Mouse (Mus musculus): ENCODE measurements around the gene Duxbl2. TPM values are rescaled to one million over a fixed set of nuclear protein-coding genes. Genes with fewer than 3 reads are reported as not detected.
"Not testable (repeated sequence)": the region's sequence is repeated elsewhere in the genome, so short reads cannot be mapped to it uniquely, and the experiment has no call there.

The Duxbl2 gene
- 11.2 and 35.4 TPM in 2 replicates for polyA plus RNA-seq (2011; ENCODE audit: insufficient read depth, insufficient read length, low read depth, missing spikeins)

DNA sequence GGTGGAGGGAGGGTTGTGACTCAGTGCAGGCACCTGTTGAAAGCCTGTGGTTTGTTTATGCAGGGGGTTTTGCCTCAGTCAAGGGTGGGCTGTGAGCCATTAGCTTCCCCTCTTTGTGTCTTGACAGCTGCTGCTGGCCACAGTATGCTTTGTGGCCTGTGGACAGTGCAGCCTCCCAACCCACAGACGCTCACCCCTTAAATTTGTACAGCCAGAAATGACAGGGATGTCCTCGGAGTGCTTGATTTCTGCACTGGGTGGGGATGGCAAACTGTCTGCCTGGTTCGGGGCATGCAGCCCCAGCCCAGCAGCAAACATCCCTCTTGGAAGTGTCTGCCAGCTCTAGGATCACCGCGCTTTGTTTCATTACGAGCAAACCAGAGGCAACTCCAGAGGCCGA lies at the start of gene Duxbl2:
Gene Duxbl2, plus strand, starts transcription at position 200 of the 400 bp plus-strand sequence.
- not testable (repeated sequence) for H3K9ac ChIP-seq (ENCODE audit: low read depth, poor library complexity, severe bottlenecking); H3K27me3 ChIP-seq (ENCODE audit: control insufficient read depth, insufficient read depth, low read length, poor library complexity, severe bottlenecking); H3K4me1 ChIP-seq (ENCODE audit: control insufficient read depth, insufficient read depth, low read length); H3K27ac ChIP-seq (ENCODE audit: insufficient read depth, low read length); H3K4me3 ChIP-seq (ENCODE audit: low read depth, low read length); H3K36me3 ChIP-seq (ENCODE audit: control insufficient read depth, insufficient read depth, low read length, poor library complexity, severe bottlenecking); H3K9me3 ChIP-seq (replicated peaks; ENCODE audit: control insufficient read depth, insufficient read depth, low read length, poor library complexity, severe bottlenecking)

DNA sequence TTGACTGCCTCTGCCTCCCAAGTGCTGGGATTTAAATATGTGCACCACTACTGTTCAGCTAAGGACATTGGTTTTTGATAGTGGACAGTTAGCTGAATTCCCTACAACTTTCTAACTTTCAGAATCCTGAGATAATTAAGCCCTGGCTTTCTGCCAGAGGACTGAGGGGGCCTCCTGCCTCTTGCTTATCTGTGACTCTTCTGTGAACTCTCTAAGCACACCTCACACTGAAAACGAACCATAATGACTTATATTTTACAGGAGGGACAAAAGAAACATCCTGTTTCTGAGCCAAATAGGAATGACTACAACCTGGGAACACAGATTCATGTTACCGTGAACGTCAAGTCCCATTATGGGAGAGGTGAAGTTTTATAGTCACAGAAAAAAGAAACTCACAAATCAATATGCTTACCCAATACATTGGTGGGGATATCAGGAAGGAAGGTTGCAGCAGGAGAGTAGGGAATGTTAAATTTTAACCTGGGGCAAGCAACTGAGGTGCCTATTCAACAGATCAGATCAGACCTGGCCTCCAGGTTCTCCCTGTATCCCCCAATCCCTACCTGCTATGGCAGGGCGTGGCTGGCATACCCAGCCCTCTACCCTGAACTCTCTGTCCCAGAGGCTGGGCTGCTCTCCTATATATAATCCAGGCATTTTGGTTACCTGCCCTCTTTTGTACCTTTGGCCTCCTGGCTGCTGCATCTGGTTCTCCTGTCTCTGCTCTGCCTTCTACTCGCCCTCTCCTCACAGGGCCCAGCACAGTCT lies 41.3 kb upstream of the Duxbl2 start:
- H3K36me3 ChIP-seq (ENCODE audit: control insufficient read depth, insufficient read depth, low read length, poor library complexity, severe bottlenecking); H3K4me1 ChIP-seq (ENCODE audit: control insufficient read depth, insufficient read depth, low read length); H3K27ac ChIP-seq (ENCODE audit: insufficient read depth, low read length); H3K9ac ChIP-seq (ENCODE audit: low read depth, poor library complexity, severe bottlenecking); H3K4me3 ChIP-seq (ENCODE audit: low read depth, low read length); H3K27me3 ChIP-seq (ENCODE audit: control insufficient read depth, insufficient read depth, low read length, poor library complexity, severe bottlenecking); H3K9me3 ChIP-seq (replicated peaks; ENCODE audit: control insufficient read depth, insufficient read depth, low read length, poor library complexity, severe bottlenecking): not testable (repeated sequence)

DNA sequence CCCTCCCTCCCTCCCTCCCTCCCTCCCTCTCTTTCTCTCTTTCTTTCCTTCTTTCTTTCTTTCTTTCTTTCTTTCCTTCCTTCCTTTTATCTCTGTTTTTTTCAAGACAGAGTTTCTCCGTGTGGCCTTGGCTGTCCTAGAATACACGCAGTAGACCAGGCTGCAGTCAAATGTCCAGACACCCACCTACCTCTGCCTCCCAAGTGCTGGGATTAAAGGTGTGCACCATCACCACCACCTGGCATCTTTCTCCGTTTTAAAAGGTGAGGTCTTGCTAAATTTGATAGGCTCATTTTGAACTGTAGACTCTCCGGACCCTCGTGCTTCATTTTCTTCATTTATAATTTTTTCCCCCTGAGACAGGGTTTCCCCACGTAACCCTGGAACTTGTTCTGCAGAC lies 36.9 kb upstream of the Duxbl2 start, which contains the start of gene Cphx2:
Gene Cphx2, plus strand, starts transcription at position 301 of the 400 bp plus-strand sequence.
- not testable (repeated sequence) for H3K9ac ChIP-seq (ENCODE audit: low read depth, poor library complexity, severe bottlenecking); H3K36me3 ChIP-seq (ENCODE audit: control insufficient read depth, insufficient read depth, low read length, poor library complexity, severe bottlenecking); H3K4me1 ChIP-seq (ENCODE audit: control insufficient read depth, insufficient read depth, low read length); H3K27me3 ChIP-seq (ENCODE audit: control insufficient read depth, insufficient read depth, low read length, poor library complexity, severe bottlenecking); H3K4me3 ChIP-seq (ENCODE audit: low read depth, low read length); H3K27ac ChIP-seq (ENCODE audit: insufficient read depth, low read length); H3K9me3 ChIP-seq (replicated peaks; ENCODE audit: control insufficient read depth, insufficient read depth, low read length, poor library complexity, severe bottlenecking)

DNA sequence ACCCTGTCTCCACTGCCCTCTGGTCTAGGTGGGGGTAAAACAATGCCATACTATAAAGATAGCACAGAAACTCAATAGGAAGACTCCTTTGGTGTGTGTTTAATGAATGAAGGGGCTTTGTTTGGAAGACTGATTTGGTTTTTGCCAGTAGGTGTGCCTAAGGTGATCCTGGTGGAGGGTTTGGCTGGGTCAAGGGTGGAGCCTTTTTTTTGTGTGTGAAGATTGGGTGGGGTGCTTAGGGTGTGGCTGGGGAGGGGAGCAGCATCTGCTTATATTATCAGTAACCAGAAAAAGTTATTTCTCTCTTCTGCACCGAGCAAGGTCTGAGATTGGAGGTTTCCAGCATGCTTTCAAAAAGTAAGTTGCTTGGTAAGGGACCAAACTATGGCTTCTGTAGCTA lies 36.2 kb upstream of the Duxbl2 start, which contains the start of gene Cphx3:
Gene Cphx3, plus strand, starts transcription at position 301 of the 400 bp plus-strand sequence.
- not testable (repeated sequence) for H3K36me3 ChIP-seq (ENCODE audit: control insufficient read depth, insufficient read depth, low read length, poor library complexity, severe bottlenecking); H3K9me3 ChIP-seq (replicated peaks; ENCODE audit: control insufficient read depth, insufficient read depth, low read length, poor library complexity, severe bottlenecking); H3K4me1 ChIP-seq (ENCODE audit: control insufficient read depth, insufficient read depth, low read length); H3K27ac ChIP-seq (ENCODE audit: insufficient read depth, low read length); H3K4me3 ChIP-seq (ENCODE audit: low read depth, low read length); H3K27me3 ChIP-seq (ENCODE audit: control insufficient read depth, insufficient read depth, low read length, poor library complexity, severe bottlenecking); H3K9ac ChIP-seq (ENCODE audit: low read depth, poor library complexity, severe bottlenecking)

DNA sequence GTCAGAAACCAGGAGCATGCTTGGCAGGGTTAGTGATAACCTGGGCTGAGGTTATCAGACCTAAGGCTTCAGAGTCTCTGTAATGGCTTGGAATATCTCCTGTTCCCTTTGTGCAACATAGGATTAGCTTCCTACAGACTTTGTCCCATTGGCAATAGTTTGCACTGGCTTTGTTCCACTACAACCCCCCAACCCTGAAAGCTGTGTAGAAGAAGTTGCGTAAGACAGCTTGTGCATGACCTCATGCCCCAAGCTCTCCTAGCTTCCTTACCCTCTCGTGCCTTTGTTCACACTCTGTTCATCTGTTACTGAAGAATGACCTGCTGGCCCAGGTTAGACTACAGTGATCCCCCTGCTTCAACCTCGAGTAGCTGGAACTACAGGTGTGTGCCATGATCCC lies 20.5 kb upstream of the Duxbl2 start:
- not testable (repeated sequence) for H3K27ac ChIP-seq (ENCODE audit: insufficient read depth, low read length); H3K9ac ChIP-seq (ENCODE audit: low read depth, poor library complexity, severe bottlenecking); H3K36me3 ChIP-seq (ENCODE audit: control insufficient read depth, insufficient read depth, low read length, poor library complexity, severe bottlenecking); H3K4me1 ChIP-seq (ENCODE audit: control insufficient read depth, insufficient read depth, low read length); H3K4me3 ChIP-seq (ENCODE audit: low read depth, low read length); H3K27me3 ChIP-seq (ENCODE audit: control insufficient read depth, insufficient read depth, low read length, poor library complexity, severe bottlenecking); H3K9me3 ChIP-seq (replicated peaks; ENCODE audit: control insufficient read depth, insufficient read depth, low read length, poor library complexity, severe bottlenecking)

DNA sequence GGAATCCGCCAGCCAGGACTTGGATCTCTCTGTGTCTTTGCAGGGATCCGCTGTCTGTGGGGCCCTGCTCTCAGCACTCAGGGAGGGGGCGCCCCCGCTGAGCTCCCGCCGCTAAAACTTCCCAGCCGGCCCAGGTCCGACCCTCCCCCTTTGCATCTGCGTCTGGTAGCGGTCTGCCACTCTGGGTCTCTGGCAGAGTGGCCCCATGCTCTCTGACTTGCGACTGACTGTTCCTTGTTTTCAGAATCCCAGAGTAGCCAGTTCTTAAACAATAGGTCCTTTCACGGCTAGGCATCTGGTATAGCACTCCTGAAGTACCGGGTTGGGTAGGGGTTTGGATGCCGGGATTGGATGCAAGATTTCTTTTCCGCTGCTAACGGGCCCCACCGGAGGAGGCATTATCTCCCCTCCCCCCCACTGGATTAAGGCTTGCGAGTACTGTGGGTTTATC lies 426 bp downstream of the Duxbl2 start:
- not testable (repeated sequence) for H3K9ac ChIP-seq (ENCODE audit: low read depth, poor library complexity, severe bottlenecking); H3K36me3 ChIP-seq (ENCODE audit: control insufficient read depth, insufficient read depth, low read length, poor library complexity, severe bottlenecking); H3K27ac ChIP-seq (ENCODE audit: insufficient read depth, low read length); H3K4me1 ChIP-seq (ENCODE audit: control insufficient read depth, insufficient read depth, low read length); H3K4me3 ChIP-seq (ENCODE audit: low read depth, low read length); H3K9me3 ChIP-seq (replicated peaks; ENCODE audit: control insufficient read depth, insufficient read depth, low read length, poor library complexity, severe bottlenecking); H3K27me3 ChIP-seq (ENCODE audit: control insufficient read depth, insufficient read depth, low read length, poor library complexity, severe bottlenecking)

DNA sequence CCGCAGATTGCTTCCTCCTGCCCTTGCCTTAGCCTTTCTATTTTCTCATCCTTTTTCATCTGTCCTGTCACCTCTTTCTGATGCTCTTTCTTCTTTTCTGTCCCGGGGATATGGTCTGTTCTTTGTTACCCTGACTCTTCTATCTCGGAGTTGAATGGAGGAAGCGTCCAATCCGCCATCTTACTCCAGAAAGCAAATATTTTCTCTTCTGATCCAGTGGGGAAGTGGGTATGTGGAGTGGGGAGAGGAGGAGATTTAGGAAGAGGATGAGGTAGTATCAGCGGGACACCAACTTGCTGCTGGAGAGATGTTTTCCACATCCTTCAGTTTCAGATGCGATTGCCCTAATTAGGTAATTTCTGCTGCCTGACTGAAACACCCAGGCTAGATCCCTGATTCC lies 946 bp downstream of the Duxbl2 start:
- not testable (repeated sequence) for H3K36me3 ChIP-seq (ENCODE audit: control insufficient read depth, insufficient read depth, low read length, poor library complexity, severe bottlenecking); H3K9me3 ChIP-seq (replicated peaks; ENCODE audit: control insufficient read depth, insufficient read depth, low read length, poor library complexity, severe bottlenecking); H3K4me3 ChIP-seq (ENCODE audit: low read depth, low read length); H3K27ac ChIP-seq (ENCODE audit: insufficient read depth, low read length); H3K4me1 ChIP-seq (ENCODE audit: control insufficient read depth, insufficient read depth, low read length); H3K9ac ChIP-seq (ENCODE audit: low read depth, poor library complexity, severe bottlenecking); H3K27me3 ChIP-seq (ENCODE audit: control insufficient read depth, insufficient read depth, low read length, poor library complexity, severe bottlenecking)

DNA sequence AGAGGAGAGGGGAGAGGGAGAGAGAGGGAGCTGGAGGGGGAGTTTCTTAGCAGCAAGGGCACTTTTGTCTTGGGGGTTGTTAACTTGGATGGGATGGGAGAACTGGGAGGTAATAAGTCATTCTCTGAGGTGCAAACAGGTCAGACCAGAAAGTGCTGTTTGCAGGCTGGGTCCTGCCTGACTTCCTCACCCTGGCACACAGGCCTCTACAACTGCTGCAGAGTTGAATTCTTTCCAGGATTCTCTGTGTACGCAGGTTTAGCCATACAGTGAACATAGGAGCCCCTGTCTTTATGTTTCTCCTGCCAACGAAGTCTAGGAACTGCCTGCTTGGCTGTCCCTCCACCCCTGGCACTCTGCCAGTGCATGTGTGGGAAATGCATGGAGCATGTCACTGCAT lies 28.9 kb downstream of the Duxbl2 start:
- not testable (repeated sequence) for H3K27me3 ChIP-seq (ENCODE audit: control insufficient read depth, insufficient read depth, low read length, poor library complexity, severe bottlenecking); H3K9me3 ChIP-seq (replicated peaks; ENCODE audit: control insufficient read depth, insufficient read depth, low read length, poor library complexity, severe bottlenecking); H3K4me1 ChIP-seq (ENCODE audit: control insufficient read depth, insufficient read depth, low read length); H3K9ac ChIP-seq (ENCODE audit: low read depth, poor library complexity, severe bottlenecking); H3K4me3 ChIP-seq (ENCODE audit: low read depth, low read length); H3K36me3 ChIP-seq (ENCODE audit: control insufficient read depth, insufficient read depth, low read length, poor library complexity, severe bottlenecking); H3K27ac ChIP-seq (ENCODE audit: insufficient read depth, low read length)

DNA sequence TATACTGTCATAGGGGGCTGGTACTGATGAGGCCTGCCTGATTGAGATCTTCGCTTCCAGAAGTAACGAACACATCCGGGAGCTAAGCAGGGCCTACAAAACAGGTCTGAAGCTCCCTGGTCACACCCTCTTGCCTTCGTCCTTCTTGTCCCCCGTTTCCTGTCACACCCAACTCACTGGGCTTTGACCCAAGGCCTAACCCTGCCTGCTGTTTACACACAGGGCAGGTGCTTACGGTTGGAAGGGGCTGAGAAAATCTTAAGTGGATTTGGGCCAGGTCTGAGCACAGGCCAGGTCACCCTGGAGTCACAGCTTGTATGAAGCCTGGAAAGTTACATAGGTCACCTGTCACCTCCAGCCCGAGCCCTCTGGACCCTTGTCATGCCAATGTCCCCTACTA lies 37.9 kb downstream of the Duxbl2 start:
- H3K9ac ChIP-seq (ENCODE audit: low read depth, poor library complexity, severe bottlenecking); H3K9me3 ChIP-seq (replicated peaks; ENCODE audit: control insufficient read depth, insufficient read depth, low read length, poor library complexity, severe bottlenecking): not testable (repeated sequence)

DNA sequence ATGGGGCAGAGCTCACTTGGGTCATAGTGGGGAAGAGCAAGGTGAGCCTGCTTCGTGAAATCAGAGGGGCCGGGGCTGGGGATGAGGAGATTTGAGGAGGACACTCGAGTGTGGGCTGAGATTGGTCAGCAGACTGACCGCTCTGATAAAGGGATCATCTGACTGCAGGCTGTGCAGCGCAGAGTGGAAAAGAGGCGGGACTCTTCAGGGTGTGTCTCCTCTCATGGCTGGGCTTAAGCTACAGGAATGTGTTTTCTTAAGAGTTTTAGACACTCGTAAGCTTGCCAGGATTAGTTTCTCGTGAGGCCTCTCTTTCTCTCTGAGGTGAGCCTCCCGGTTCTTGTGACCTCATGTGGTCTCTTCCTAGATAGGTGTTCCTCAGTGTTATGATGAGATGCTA lies 43.0 kb downstream of the Duxbl2 start:
- not testable (repeated sequence) for H3K9me3 ChIP-seq (replicated peaks; ENCODE audit: control insufficient read depth, insufficient read depth, low read length, poor library complexity, severe bottlenecking); H3K27ac ChIP-seq (ENCODE audit: insufficient read depth, low read length); H3K4me1 ChIP-seq (ENCODE audit: control insufficient read depth, insufficient read depth, low read length); H3K36me3 ChIP-seq (ENCODE audit: control insufficient read depth, insufficient read depth, low read length, poor library complexity, severe bottlenecking); H3K4me3 ChIP-seq (ENCODE audit: low read depth, low read length); H3K27me3 ChIP-seq (ENCODE audit: control insufficient read depth, insufficient read depth, low read length, poor library complexity, severe bottlenecking); H3K9ac ChIP-seq (ENCODE audit: low read depth, poor library complexity, severe bottlenecking)

More for the DNA sequence above, 37.9 kb downstream of the Duxbl2 start:
- H3K4me1 ChIP-seq (ENCODE audit: control insufficient read depth, insufficient read depth, low read length); H3K36me3 ChIP-seq (ENCODE audit: control insufficient read depth, insufficient read depth, low read length, poor library complexity, severe bottlenecking); H3K27me3 ChIP-seq (ENCODE audit: control insufficient read depth, insufficient read depth, low read length, poor library complexity, severe bottlenecking); H3K27ac ChIP-seq (ENCODE audit: insufficient read depth, low read length); H3K4me3 ChIP-seq (ENCODE audit: low read depth, low read length): not testable (repeated sequence)
